Mouse (Mus musculus): ENCODE results near the gene Elp4. TPM values are rescaled to one million over a fixed set of nuclear protein-coding genes. Genes with fewer than 3 reads are reported as not detected.

Gene Elp4
- polyA plus RNA-seq, 1 experiment from 2014 or later, result 44.4 TPM

- Histone ChIP-seq H3K4me2 (replicated peaks; ENCODE audit: low read depth, low read length) (no peak overlapping the region), H3K9ac (ENCODE audit: low read depth, low read length) (no peak overlapping the region), H3K4me3 (ENCODE audit: low read length) (no peak overlapping the region), H3K27ac (ENCODE audit: low read depth, low read length) (no peak overlapping the region), H3K36me3 (ENCODE audit: control insufficient read depth, insufficient read depth, low read length) (no peaks in the 10 kb centered on the region), H3K9me3 (ENCODE audit: control insufficient read depth, low read length) (no peaks in the 10 kb centered on the region), H3K27me3 (ENCODE audit: control insufficient read depth, insufficient read depth, low read length) (peaks cover 93% of the 10 kb centered on the region), H3K4me1 (ENCODE audit: control insufficient read depth, insufficient read depth, low read length) (peaks cover 15% of the 10 kb centered on the region)
- no peak for ATAC-seq (ENCODE audit: low FRiP score, low TSS enrichment)
- WGBS, result under 1% methylated on average over 10 of the region's 10 CpGs
These were observed 230.7 kb downstream of the Elp4 start for GRCm38 (mm10) chr2:105673631-105674060.

DNA sequence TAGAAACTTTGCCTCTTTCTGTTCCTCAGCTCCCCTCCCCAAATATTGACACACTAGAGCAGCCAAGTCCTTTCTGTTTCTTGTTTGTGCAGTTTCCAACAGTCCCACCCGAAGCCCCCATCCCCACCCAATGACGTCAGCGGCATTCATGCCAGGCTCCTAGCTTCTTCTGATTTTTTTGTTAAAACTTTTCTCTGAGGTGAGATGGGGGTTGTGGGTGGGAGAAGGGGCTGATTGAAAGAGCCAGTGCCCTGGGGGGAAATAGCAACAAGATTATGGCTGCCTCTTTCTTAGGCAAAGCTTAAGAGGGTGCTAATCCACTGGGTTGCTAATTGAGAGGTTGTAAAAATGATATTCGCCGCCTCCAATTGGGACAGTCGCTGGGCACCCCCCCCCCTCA, 231.3 kb downstream of the Elp4 start:
- Histone ChIP-seq H3K9me3 (ENCODE audit: control insufficient read depth, low read length) (no peaks in the 10 kb centered on the region), H3K27ac (ENCODE audit: low read depth, low read length) (no peak overlapping the region), H3K9ac (ENCODE audit: low read depth, low read length) (no peak overlapping the region), H3K36me3 (ENCODE audit: control insufficient read depth, insufficient read depth, low read length) (no peaks in the 10 kb centered on the region), H3K4me1 (ENCODE audit: control insufficient read depth, insufficient read depth, low read length) (peaks cover 16% of the 10 kb centered on the region), H3K27me3 (ENCODE audit: control insufficient read depth, insufficient read depth, low read length) (peaks cover 97% of the 10 kb centered on the region), H3K4me3 (ENCODE audit: low read length) (no peak overlapping the region), H3K4me2 (replicated peaks; ENCODE audit: low read depth, low read length) (no peak overlapping the region)
- WGBS, result 0% methylated on average over 6 of the region's 6 CpGs
- ATAC-seq (ENCODE audit: low FRiP score, low TSS enrichment), result no peak

DNA sequence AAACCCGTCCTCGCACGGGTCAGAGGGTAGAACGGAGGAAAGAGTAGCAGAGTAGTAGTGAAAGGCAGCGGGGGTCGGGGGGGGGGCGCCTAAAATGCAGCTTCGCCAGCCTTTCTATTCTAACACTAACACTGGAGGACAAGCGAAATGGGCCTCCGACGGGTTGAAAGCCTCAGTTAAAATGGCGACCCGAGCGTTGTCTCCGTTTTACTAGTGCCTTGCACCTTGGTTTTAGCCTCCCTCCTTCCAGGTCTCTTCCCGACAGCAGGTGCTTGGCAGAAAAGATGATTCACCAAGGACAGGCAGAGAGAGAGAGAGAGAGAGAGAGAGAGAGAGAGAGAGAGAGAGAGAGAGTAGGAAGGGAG, 231.8 kb downstream of the Elp4 start:
- WGBS, result 2% methylated on average over 16 of the region's 16 CpGs
- peak overlapping the region; percentile 7; the same call in 1 of the 2 replicates for H3K4me3 ChIP-seq (ENCODE audit: low read length)
- peaks cover 16% of the 10 kb centered on the region for H3K4me1 ChIP-seq (ENCODE audit: control insufficient read depth, insufficient read depth, low read length)

DNA sequence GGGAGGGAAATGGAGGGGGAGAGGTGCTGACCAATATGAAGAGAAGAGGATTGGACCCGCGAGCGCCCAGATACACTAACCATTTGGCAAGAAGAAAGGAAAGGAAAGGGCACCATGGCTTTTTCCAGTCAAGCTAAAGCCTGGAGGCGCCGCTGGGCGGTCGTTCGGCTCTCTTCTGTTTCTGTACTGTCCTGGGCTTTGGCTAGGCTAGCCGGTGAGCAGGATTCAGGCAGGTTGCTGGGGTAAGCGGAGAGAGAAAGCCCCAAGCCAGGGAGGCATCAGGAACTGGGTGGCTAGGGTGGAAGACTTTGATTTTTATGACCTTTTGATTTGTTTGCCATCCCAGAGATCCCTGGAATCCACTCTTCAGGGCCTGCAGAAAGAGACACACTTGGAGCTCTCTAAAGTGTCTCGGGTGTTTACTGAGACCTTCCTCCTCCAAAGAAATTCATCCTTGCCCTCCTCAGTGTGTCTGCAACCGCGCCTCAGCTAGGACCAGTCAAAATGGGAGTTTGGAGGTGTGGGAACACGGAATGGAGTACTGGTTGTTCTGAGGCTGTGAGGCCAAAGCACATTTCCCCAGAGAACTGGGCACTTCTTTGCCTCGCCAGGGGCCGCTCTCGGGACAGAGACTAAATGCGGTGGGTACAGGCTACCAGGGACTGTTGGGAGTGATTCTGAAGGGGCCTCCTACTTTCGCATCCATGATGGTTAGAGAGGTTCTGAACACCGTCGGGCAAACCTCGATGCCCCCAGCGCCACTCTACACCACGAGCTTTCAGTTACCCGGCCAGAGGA, 232.4 kb downstream of the Elp4 start:
- Histone ChIP-seq H3K4me2 (replicated peaks; ENCODE audit: low read depth, low read length) (no peak overlapping the region), H3K4me1 (ENCODE audit: control insufficient read depth, insufficient read depth, low read length) (peaks cover 16% of the 10 kb centered on the region), H3K27ac (ENCODE audit: low read depth, low read length) (no peak overlapping the region), H3K9ac (ENCODE audit: low read depth, low read length) (no peak overlapping the region), H3K27me3 (ENCODE audit: control insufficient read depth, insufficient read depth, low read length) (peaks cover 97% of the 10 kb centered on the region), H3K36me3 (ENCODE audit: control insufficient read depth, insufficient read depth, low read length) (no peaks in the 10 kb centered on the region), H3K4me3 (ENCODE audit: low read length) (peak overlapping the region; percentile 7; the same call in 1 of the 2 replicates), H3K9me3 (ENCODE audit: control insufficient read depth, low read length) (no peaks in the 10 kb centered on the region)
- no peak for ATAC-seq (ENCODE audit: low FRiP score, low TSS enrichment)
- WGBS, result under 1% methylated on average over 25 of the region's 25 CpGs

More for the DNA sequence above, 231.8 kb downstream of the Elp4 start:
- Histone ChIP-seq H3K36me3 (ENCODE audit: control insufficient read depth, insufficient read depth, low read length) (no peaks in the 10 kb centered on the region), H3K9ac (ENCODE audit: low read depth, low read length) (no peak overlapping the region), H3K4me2 (replicated peaks; ENCODE audit: low read depth, low read length) (no peak overlapping the region), H3K27ac (ENCODE audit: low read depth, low read length) (no peak overlapping the region), H3K9me3 (ENCODE audit: control insufficient read depth, low read length) (no peaks in the 10 kb centered on the region), H3K27me3 (ENCODE audit: control insufficient read depth, insufficient read depth, low read length) (peaks cover 97% of the 10 kb centered on the region)
- ATAC-seq (ENCODE audit: low FRiP score, low TSS enrichment), result no peak

- H3K4me2 ChIP-seq (replicated peaks; ENCODE audit: low read depth, low read length), result no peak overlapping the region
- H3K27me3 ChIP-seq (ENCODE audit: control insufficient read depth, insufficient read depth, low read length), result peaks cover 97% of the 10 kb centered on the region
- no peaks in the 10 kb centered on the region for H3K36me3 ChIP-seq (ENCODE audit: control insufficient read depth, insufficient read depth, low read length)
- peaks cover 14% of the 10 kb centered on the region for H3K4me1 ChIP-seq (ENCODE audit: control insufficient read depth, insufficient read depth, low read length)
- 1% methylated on average over 9 of the region's 9 CpGs for WGBS
- H3K4me3 ChIP-seq (ENCODE audit: low read length), result no peak overlapping the region
- H3K9me3 ChIP-seq (ENCODE audit: control insufficient read depth, low read length), result no peaks in the 10 kb centered on the region
- H3K27ac ChIP-seq (ENCODE audit: low read depth, low read length), result no peak overlapping the region
- no peak for ATAC-seq (ENCODE audit: low FRiP score, low TSS enrichment)
- H3K9ac ChIP-seq (ENCODE audit: low read depth, low read length), result no peak overlapping the region
These were observed 233.1 kb downstream of the Elp4 start for GRCm38 (mm10) chr2:105671116-105671797.

- no peak for ATAC-seq (ENCODE audit: low FRiP score, low TSS enrichment)
- no peaks in the 10 kb centered on the region for H3K36me3 ChIP-seq (ENCODE audit: control insufficient read depth, insufficient read depth, low read length)
- 2% methylated on average over 6 of the region's 6 CpGs for WGBS
- H3K27ac ChIP-seq (ENCODE audit: low read depth, low read length), result no peak overlapping the region
- no peak overlapping the region for H3K4me2 ChIP-seq (replicated peaks; ENCODE audit: low read depth, low read length)
- no peak overlapping the region for H3K4me3 ChIP-seq (ENCODE audit: low read length)
- H3K9me3 ChIP-seq (ENCODE audit: control insufficient read depth, low read length), result no peaks in the 10 kb centered on the region
- H3K4me1 ChIP-seq (ENCODE audit: control insufficient read depth, insufficient read depth, low read length), result peaks cover 14% of the 10 kb centered on the region
- H3K9ac ChIP-seq (ENCODE audit: low read depth, low read length), result no peak overlapping the region
- peaks cover 97% of the 10 kb centered on the region for H3K27me3 ChIP-seq (ENCODE audit: control insufficient read depth, insufficient read depth, low read length)
These were observed 233.7 kb downstream of the Elp4 start for GRCm38 (mm10) chr2:105670731-105671095.

DNA sequence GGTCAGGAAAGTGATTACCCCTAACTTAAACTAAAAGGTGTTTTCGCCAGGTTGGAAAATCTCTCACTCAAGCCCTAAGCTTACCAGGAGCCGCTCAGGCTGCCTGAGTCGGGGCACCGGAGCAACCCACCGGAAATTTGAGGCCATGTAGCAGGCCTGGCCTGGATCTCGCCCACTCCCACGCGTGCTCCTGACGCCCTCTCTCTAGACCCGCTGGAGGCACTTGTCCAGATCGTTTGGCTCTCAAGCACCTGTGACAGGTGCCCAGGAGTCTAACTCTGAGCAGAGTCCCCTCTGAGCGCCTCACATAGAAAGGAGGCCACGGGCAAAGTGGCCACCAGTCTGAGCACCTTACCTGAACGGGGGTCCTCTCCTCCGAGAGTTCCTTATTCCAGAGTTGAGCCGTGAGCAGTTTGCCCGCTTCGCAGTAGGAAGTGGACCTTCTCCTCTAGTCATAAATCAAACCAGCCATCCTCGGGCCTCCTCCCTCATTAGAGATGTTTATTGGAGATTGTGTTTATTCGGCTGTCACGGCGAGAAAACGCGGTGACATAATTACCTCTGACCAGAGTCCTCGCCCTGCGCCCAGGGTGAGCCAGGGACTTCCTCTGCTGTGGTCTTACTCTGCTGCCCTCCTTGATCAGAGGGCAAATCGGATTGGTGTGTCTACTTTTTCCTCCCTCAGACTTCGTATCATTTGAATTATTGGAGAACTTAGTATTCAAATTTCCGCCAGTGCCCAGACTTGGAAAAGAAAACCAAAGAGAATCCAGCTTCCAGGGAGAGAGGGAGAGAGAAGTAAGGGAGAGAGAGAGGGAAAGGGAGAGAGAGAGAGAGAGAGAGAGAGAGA, 234.3 kb downstream of the Elp4 start:
- no peak for ATAC-seq (ENCODE audit: low FRiP score, low TSS enrichment)
- Histone ChIP-seq H3K4me3 (ENCODE audit: low read length) (no peak overlapping the region), H3K27me3 (ENCODE audit: control insufficient read depth, insufficient read depth, low read length) (peaks cover 97% of the 10 kb centered on the region), H3K4me2 (replicated peaks; ENCODE audit: low read depth, low read length) (no peak overlapping the region), H3K36me3 (ENCODE audit: control insufficient read depth, insufficient read depth, low read length) (no peaks in the 10 kb centered on the region), H3K27ac (ENCODE audit: low read depth, low read length) (no peak overlapping the region), H3K9ac (ENCODE audit: low read depth, low read length) (no peak overlapping the region), H3K9me3 (ENCODE audit: control insufficient read depth, low read length) (no peaks in the 10 kb centered on the region), H3K4me1 (ENCODE audit: control insufficient read depth, insufficient read depth, low read length) (peaks cover 11% of the 10 kb centered on the region)
- under 1% methylated on average over 29 of the region's 29 CpGs for WGBS

GRCm38 (mm10) chr2:105669371-105669861, 234.9 kb downstream of the Elp4 start:
- Histone ChIP-seq H3K27ac (ENCODE audit: low read depth, low read length) (no peak overlapping the region), H3K9me3 (ENCODE audit: control insufficient read depth, low read length) (no peaks in the 10 kb centered on the region), H3K4me1 (ENCODE audit: control insufficient read depth, insufficient read depth, low read length) (peaks cover 5% of the 10 kb centered on the region), H3K27me3 (ENCODE audit: control insufficient read depth, insufficient read depth, low read length) (peaks cover 97% of the 10 kb centered on the region), H3K4me2 (replicated peaks; ENCODE audit: low read depth, low read length) (no peak overlapping the region), H3K4me3 (ENCODE audit: low read length) (no peak overlapping the region), H3K36me3 (ENCODE audit: control insufficient read depth, insufficient read depth, low read length) (no peaks in the 10 kb centered on the region), H3K9ac (ENCODE audit: low read depth, low read length) (no peak overlapping the region)
- WGBS, result under 1% methylated on average over 35 of the region's 35 CpGs
- ATAC-seq (ENCODE audit: low FRiP score, low TSS enrichment), result no peak
